Mouse (Mus musculus): ENCODE measurements at regions not wholly inside any gene's neighbourhood (a gene's known extent, or its start where the extent isn't known, plus 50 kb on each side); places are given as distances from the start of the nearest gene placed in this dataset.

DNA sequence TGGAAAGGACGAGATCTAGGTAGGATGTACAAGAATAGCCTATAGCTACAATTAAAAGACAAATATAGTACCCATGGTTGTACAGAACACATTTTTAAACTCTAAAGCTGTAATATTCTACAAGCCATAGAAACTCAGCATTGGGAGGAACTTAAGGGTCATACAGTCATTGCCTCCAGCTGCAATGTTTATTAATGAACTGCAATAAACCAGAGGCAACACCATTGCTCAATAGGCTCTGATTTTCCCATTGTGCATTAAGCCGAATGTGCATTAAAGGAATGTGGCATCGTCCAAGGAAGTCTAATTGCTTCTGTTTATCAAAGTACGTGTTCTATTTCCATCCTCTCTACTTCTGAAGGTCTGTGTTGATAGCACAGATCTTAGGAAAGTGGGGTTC lies 200.4 kb downstream of the Adamts15 start:
- Histone ChIP-seq H3K4me2 (ENCODE audit: low read depth, low read length) (no peak overlapping the region), H3K9me3 (replicated peaks; ENCODE audit: control insufficient read depth, low read length) (no peaks in the 10 kb centered on the region), H3K9ac (replicated peaks; ENCODE audit: low read depth, low read length) (no peak overlapping the region), H3K4me1 (ENCODE audit: control insufficient read depth, insufficient read depth) (no peaks in the 10 kb centered on the region), H3K36me3 (replicated peaks; ENCODE audit: control insufficient read depth, insufficient read depth, low read length) (no peaks in the 10 kb centered on the region), H3K4me3 (ENCODE audit: low read depth, low read length) (no peak overlapping the region), H3K27ac (ENCODE audit: low read depth) (no peak overlapping the region), H3K27me3 (ENCODE audit: control insufficient read depth, insufficient read depth, low read length) (no peaks in the 10 kb centered on the region)
- 61% methylated on average over 4 of the region's 4 CpGs for WGBS
- ATAC-seq (ENCODE audit: insufficient read depth, low read depth) (no peak), DNase-seq (ENCODE audit: low spot score) (no peak)
- TF ChIP-seq CTCF (IDR thresholded peaks at IDR 0.05; ENCODE audit: low read depth) (no peak), EP300 (IDR thresholded peaks at IDR 0.05; ENCODE audit: low read depth) (no peak)

DNA sequence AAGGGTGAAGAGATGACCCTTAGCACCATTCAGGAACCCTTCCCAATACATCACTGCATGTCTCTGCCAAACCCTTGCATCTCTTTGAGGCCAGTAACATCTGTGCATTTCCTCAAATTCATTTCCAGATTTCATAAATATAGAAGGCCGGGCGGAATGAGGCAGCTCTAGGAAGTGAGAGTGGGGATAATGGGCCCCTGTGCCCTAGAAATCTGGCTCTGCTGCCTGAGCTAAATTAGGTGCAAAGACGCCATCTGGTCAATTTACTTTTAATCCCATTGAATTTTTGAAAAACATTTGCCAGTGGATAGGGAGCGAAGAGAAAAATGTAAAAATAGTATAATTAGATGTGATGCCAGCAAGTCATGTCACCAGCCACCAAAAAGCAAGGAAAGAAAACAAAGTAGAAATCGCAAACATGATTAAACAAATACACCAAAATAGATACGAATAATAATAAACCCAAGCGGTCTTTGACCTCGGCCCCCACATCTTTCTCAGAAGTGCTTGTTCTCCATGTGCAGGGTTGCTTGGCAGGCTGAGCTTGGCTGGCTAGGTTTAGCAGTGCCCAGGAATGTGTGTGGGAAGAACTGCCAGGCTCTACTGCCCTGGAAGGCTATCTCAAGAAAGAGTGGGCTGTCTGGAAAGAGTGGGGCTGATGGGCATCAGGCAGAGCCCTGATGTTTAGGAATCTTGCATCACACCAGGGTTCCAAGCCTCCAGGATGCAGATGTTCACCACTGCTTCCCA lies 205.7 kb downstream of the Adamts15 start:
- H3K9me3 ChIP-seq (replicated peaks; ENCODE audit: control insufficient read depth, low read length) = no peaks in the 10 kb centered on the region
- no peak for TF ChIP-seq EP300 (IDR thresholded peaks at IDR 0.05; ENCODE audit: low read depth)
- TF ChIP-seq CTCF (IDR thresholded peaks at IDR 0.05; ENCODE audit: low read depth) = no peak
- no peak overlapping the region for H3K4me3 ChIP-seq (ENCODE audit: low read depth, low read length)
- WGBS = 74% methylated on average over 8 of the region's 8 CpGs
- no peak overlapping the region for H3K27ac ChIP-seq (ENCODE audit: low read depth)
- H3K9ac ChIP-seq (replicated peaks; ENCODE audit: low read depth, low read length) = no peak overlapping the region
- no peak overlapping the region for H3K4me2 ChIP-seq (ENCODE audit: low read depth, low read length)
- no peaks in the 10 kb centered on the region for H3K4me1 ChIP-seq (ENCODE audit: control insufficient read depth, insufficient read depth)
- no peaks in the 10 kb centered on the region for H3K36me3 ChIP-seq (replicated peaks; ENCODE audit: control insufficient read depth, insufficient read depth, low read length)
- no peaks in the 10 kb centered on the region for H3K27me3 ChIP-seq (ENCODE audit: control insufficient read depth, insufficient read depth, low read length)
- DNase-seq (ENCODE audit: low spot score) = no peak
- no peak for ATAC-seq (ENCODE audit: insufficient read depth, low read depth)

DNA sequence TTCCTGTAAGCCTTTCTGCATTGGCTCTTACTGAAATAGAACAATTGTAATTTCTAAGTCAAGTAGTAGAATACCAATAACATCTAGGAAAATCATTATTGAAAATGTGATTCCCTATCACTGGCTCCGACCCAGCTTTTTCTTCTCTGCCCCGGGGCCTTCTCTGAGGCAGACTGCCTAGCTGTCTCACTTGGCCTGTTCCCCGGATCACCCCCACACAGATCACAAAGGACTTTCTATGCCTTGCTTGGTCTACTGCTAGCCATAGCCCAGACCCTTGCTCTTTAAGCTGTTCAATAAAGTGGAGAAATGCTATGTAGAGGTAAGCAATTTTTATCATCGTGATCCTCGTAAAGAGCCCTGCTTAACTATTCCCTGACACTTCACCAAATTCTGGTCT lies 212.1 kb downstream of the Adamts15 start:
- Histone ChIP-seq H3K4me2 (ENCODE audit: low read depth, low read length) (no peak overlapping the region), H3K4me3 (ENCODE audit: low read depth, low read length) (no peak overlapping the region), H3K9ac (replicated peaks; ENCODE audit: low read depth, low read length) (no peak overlapping the region), H3K4me1 (ENCODE audit: control insufficient read depth, insufficient read depth) (no peaks in the 10 kb centered on the region), H3K9me3 (replicated peaks; ENCODE audit: control insufficient read depth, low read length) (no peaks in the 10 kb centered on the region), H3K27ac (ENCODE audit: low read depth) (no peak overlapping the region), H3K36me3 (replicated peaks; ENCODE audit: control insufficient read depth, insufficient read depth, low read length) (no peaks in the 10 kb centered on the region), H3K27me3 (ENCODE audit: control insufficient read depth, insufficient read depth, low read length) (no peaks in the 10 kb centered on the region)
- TF ChIP-seq CTCF (IDR thresholded peaks at IDR 0.05; ENCODE audit: low read depth) (no peak), EP300 (IDR thresholded peaks at IDR 0.05; ENCODE audit: low read depth) (no peak)
- no peak for DNase-seq (ENCODE audit: low spot score)
- ATAC-seq (ENCODE audit: insufficient read depth, low read depth) = no peak
- WGBS = 87% methylated on average over 5 of the region's 5 CpGs

DNA sequence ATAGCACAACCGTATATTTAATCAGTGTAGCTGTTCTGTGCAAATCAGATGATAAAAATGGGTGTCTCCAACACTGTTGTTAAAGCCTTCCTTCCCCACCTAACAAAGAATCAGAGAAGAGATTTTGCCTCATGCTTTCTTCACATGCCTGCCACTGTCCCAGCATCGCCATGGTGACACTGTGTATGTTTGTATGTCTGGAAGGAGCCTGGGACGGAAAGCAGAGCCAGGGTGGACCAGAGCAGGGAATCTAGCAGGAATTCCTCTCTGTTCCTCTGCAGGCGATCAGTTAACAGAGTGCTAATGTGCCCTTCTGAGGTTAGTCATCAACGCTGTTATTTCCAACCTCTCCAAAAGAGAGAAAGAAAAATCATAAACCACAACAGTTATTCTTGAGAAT lies 222.4 kb downstream of the Adamts15 start:
- peaks cover 3% of the 10 kb centered on the region; the same call in 1 of the 2 replicates for H3K4me1 ChIP-seq (ENCODE audit: control insufficient read depth, insufficient read depth)
- no peaks in the 10 kb centered on the region for H3K9me3 ChIP-seq (replicated peaks; ENCODE audit: control insufficient read depth, low read length)
- TF ChIP-seq EP300 (IDR thresholded peaks at IDR 0.05; ENCODE audit: low read depth) (no peak), CTCF (IDR thresholded peaks at IDR 0.05; ENCODE audit: low read depth) (no peak)
- peak; percentile 73 for ATAC-seq (ENCODE audit: insufficient read depth, low read depth)
- H3K36me3 ChIP-seq (replicated peaks; ENCODE audit: control insufficient read depth, insufficient read depth, low read length) = no peaks in the 10 kb centered on the region
- H3K27me3 ChIP-seq (ENCODE audit: control insufficient read depth, insufficient read depth, low read length) = no peaks in the 10 kb centered on the region
- no peak overlapping the region for H3K9ac ChIP-seq (replicated peaks; ENCODE audit: low read depth, low read length)
- H3K4me2 ChIP-seq (ENCODE audit: low read depth, low read length) = no peak overlapping the region
- peak; percentile 49 for DNase-seq (ENCODE audit: low spot score)
- no peak overlapping the region for H3K4me3 ChIP-seq (ENCODE audit: low read depth, low read length)
- no peak overlapping the region for H3K27ac ChIP-seq (ENCODE audit: low read depth)
- WGBS = 24% methylated on average over 5 of the region's 5 CpGs

DNA sequence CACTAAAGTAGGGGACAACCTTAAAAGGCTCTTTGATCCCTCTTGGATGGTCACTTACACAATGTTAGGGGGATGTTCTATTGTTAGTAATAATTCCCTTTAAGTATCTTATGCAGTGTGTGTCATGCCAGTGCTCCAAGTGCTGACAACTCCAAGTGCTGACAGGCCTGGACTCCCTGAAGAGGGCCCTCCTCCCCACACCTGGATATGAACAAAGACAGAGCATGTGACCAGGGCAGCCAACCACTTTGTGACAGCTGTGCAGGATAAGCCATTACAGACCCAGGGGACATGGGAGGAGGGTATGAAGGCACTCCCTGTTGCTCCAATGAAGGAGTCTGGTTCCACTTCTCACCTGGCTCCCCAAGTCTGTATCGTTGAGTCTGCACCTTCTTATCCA lies 224.7 kb downstream of the Adamts15 start:
- H3K27me3 ChIP-seq (ENCODE audit: control insufficient read depth, insufficient read depth, low read length) = no peaks in the 10 kb centered on the region
- no peaks in the 10 kb centered on the region for H3K36me3 ChIP-seq (replicated peaks; ENCODE audit: control insufficient read depth, insufficient read depth, low read length)
- WGBS = 39% methylated on average over 1 of the region's 1 CpGs
- H3K27ac ChIP-seq (ENCODE audit: low read depth) = no peak overlapping the region
- DNase-seq (ENCODE audit: low spot score) (peak; percentile 8), ATAC-seq (ENCODE audit: insufficient read depth, low read depth) (peak; percentile 68)
- no peak overlapping the region for H3K4me3 ChIP-seq (ENCODE audit: low read depth, low read length)
- H3K9me3 ChIP-seq (replicated peaks; ENCODE audit: control insufficient read depth, low read length) = no peaks in the 10 kb centered on the region
- no peak overlapping the region for H3K9ac ChIP-seq (replicated peaks; ENCODE audit: low read depth, low read length)
- no peak overlapping the region for H3K4me2 ChIP-seq (ENCODE audit: low read depth, low read length)
- no peak for TF ChIP-seq CTCF (IDR thresholded peaks at IDR 0.05; ENCODE audit: low read depth)
- peaks cover 3% of the 10 kb centered on the region; the same call in 1 of the 2 replicates for H3K4me1 ChIP-seq (ENCODE audit: control insufficient read depth, insufficient read depth)

DNA sequence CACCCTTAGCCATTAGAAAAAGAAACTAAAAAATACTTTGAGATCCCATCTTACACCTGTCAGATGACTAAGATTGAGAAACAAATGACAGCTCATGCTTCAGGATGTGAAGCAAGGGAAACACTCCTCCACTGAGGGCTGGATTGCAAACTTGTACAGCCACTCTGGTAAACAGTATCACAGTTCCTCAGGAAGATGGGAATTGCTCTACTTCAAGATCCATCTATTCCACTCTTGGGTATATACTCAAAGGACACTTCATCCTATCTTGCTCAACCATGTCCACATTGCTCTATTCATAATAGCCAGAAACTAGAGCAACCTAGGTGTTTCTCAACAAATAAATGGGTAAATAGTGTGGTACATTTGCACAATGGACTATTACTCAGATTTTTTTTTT lies 241.2 kb downstream of the Snx19 start:
- peaks cover 6% of the 10 kb centered on the region for H3K9me3 ChIP-seq (replicated peaks; ENCODE audit: control insufficient read depth, low read length)
- ATAC-seq (ENCODE audit: insufficient read depth, low read depth) = no peak
- no peaks in the 10 kb centered on the region for H3K4me1 ChIP-seq (ENCODE audit: control insufficient read depth, insufficient read depth)
- DNase-seq (ENCODE audit: low spot score) = no peak
- TF ChIP-seq CTCF (IDR thresholded peaks at IDR 0.05; ENCODE audit: low read depth) (no peak), EP300 (IDR thresholded peaks at IDR 0.05; ENCODE audit: low read depth) (no peak)
- no peak overlapping the region for H3K9ac ChIP-seq (replicated peaks; ENCODE audit: low read depth, low read length)
- H3K27me3 ChIP-seq (ENCODE audit: control insufficient read depth, insufficient read depth, low read length) = no peaks in the 10 kb centered on the region
- H3K4me2 ChIP-seq (ENCODE audit: low read depth, low read length) = no peak overlapping the region
- H3K27ac ChIP-seq (ENCODE audit: low read depth) = no peak overlapping the region
- H3K4me3 ChIP-seq (ENCODE audit: low read depth, low read length) = no peak overlapping the region
- H3K36me3 ChIP-seq (replicated peaks; ENCODE audit: control insufficient read depth, insufficient read depth, low read length) = no peaks in the 10 kb centered on the region
